Mouse (Mus musculus): ENCODE measurements around the gene Bcr. TPM values are rescaled to one million over a fixed set of nuclear protein-coding genes. Genes with fewer than 3 reads are reported as not detected.

Bcr gene
- total RNA-seq, 2 experiments from 2014 or later: 73.1 to 76.3 TPM

DNA sequence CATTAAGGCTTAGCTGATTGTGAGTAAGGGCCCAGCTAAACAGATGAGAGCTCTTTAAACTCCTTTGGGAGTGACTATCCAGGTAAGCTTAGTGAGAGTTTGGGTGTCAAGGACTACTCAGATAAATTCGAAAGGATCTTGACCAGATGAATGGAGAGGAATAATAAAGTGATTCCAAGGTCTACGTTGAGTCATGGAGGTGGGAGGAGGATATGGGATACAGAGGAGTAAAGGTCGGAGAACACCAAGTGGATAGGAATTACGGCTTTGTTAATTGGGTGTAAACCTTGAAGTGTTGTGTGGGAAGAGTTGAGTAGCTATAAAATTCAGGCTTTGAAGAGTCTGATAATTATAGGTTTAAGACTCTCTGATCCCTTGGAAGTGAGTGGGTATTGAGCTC is 145.8 kb downstream of the Bcr start:
- intact Hi-C loops (cut with DNase I): no loop called here
- no peak for DNase-seq (ENCODE audit: extremely low spot score in 1 of 2, low spot score in 2 of 2)

GRCm38 (mm10) chr10:75210841-75211240 is 150.4 kb downstream of the Bcr start:
- no peak for DNase-seq (ENCODE audit: extremely low spot score in 1 of 2, low spot score in 2 of 2)
- intact Hi-C loops (cut with DNase I): no loop called here

- intact Hi-C loops (cut with DNase I): no loop called here
- DNase-seq (ENCODE audit: extremely low spot score in 1 of 2, low spot score in 2 of 2): peak; percentile 95 to 98
Observed at GRCm38 (mm10) chr10:75211807-75212645, 151.6 kb downstream of the Bcr start, which contains the start of gene Specc1l. TSS of gene Specc1l (plus strand) at chr10:75212073.

GRCm38 (mm10) chr10:75212981-75213380 is 152.6 kb downstream of the Bcr start:
- peak; percentile 36 to 54 for DNase-seq (ENCODE audit: extremely low spot score in 1 of 2, low spot score in 2 of 2)

GRCm38 (mm10) chr10:75220722-75221121 is 160.3 kb downstream of the Bcr start:
- intact Hi-C loops (cut with DNase I): no loop called here
- no peak for DNase-seq (ENCODE audit: extremely low spot score in 1 of 2, low spot score in 2 of 2)

More at GRCm38 (mm10) chr10:75212981-75213380, 152.6 kb downstream of the Bcr start:
- intact Hi-C loops (cut with DNase I): no loop called here

DNA sequence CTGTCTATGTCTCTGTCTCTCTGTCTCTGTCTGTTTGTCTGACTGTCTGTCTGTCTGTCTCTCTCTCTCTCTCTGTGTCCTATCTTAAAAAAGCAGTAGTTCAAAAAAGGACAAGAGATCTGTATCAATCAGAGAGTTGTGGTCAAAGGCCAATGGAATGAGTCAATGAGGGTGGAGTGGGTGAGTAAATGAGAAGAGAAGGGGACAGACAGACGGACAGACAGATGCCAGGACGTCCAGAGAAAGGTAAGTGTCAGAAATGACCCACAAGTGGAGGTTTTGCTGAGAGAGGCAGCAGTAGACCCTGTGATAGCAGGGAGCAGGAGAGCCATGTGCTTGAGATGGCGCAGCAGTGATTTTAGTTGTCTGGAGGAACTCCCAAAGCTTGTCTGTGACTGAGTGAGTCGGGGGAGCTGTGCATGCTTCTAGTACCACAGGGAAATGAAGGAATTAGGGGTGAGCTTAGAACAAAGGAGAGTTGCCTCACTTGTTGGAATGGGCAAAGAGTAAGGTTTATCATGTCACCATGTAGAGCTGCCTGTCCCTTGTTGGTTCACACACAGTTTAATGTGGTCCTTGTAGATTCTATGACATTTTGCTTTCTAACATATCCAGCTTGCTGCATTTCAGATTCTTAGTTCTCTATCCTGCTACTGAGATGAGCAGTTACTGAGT is 161.7 kb downstream of the Bcr start:
- intact Hi-C loops (cut with DNase I): no loop called here
- no peak for DNase-seq (ENCODE audit: extremely low spot score in 1 of 2, low spot score in 2 of 2)

DNA sequence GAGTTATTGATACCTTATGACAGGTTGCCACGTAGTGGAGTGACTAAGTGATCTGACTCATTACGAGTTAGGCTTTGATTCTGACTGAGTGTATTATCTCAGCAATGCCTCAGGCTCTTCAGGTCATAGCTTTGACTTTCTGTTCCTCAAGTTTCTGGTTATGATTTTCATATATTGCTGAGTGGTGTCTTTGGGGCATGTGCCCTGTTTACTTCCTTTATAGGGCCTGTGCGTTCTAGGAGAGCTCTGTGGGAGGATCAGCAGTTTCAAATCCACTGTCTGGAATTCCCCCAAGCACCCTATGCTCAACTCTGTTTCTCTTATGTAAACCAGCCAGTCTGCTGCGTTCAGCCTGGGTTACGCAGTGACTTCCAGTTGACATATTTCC is 162.2 kb downstream of the Bcr start:
- intact Hi-C loops (cut with DNase I): no loop called here
- DNase-seq (ENCODE audit: extremely low spot score in 1 of 2, low spot score in 2 of 2): no peak

DNA sequence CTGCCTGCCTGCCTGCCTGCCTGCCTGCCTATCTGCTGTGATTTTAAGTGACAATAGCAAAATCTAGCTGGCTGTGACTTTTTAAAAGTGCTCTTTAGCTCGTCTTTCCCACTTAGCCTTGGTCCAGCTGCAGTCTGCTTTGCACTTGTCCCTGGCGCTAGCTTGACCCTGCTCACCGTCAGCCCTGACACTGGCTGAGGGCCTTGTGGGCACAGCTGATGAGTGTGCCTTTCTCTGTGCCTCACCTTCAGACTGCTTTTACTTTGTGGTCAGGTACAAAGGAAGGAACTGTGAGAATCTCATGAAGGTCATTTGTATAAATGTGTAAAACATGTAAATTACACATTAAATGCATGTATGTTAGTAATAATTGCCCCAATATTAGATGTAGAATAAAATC is 163.8 kb downstream of the Bcr start:
- DNase-seq (ENCODE audit: extremely low spot score in 1 of 2, low spot score in 2 of 2): no peak
- intact Hi-C loops (cut with DNase I): no loop called here

GRCm38 (mm10) chr10:75224630-75225029 is 164.2 kb downstream of the Bcr start:
- DNase-seq (ENCODE audit: extremely low spot score in 1 of 2, low spot score in 2 of 2): no peak
- intact Hi-C loops (cut with DNase I): no loop called here

DNA sequence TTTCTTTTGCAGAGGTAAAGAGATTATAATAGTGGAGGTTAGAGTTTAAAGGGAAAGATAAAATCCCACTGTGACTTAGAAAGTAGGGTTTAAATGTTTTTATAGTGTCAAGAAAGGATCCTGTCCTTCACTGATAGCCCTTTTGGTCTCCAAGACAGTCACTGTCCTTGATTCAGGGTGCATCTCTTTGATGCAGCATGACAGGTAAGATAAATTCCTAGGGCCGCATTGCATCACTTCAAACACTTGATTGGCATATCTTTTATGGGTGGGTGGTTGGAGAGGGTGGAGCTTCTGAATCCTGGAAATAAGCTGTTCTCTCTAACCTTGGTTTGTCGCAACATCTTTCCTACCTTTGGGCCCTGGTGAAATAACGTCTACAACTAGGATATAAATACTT is 167.0 kb downstream of the Bcr start:
- no peak for DNase-seq (ENCODE audit: extremely low spot score in 1 of 2, low spot score in 2 of 2)
- intact Hi-C loops (cut with DNase I): no loop called here

- intact Hi-C loops (cut with DNase I): no loop called here
- no peak for DNase-seq (ENCODE audit: extremely low spot score in 1 of 2, low spot score in 2 of 2)
Observed at GRCm38 (mm10) chr10:75230572-75230971, 170.2 kb downstream of the Bcr start.

DNA sequence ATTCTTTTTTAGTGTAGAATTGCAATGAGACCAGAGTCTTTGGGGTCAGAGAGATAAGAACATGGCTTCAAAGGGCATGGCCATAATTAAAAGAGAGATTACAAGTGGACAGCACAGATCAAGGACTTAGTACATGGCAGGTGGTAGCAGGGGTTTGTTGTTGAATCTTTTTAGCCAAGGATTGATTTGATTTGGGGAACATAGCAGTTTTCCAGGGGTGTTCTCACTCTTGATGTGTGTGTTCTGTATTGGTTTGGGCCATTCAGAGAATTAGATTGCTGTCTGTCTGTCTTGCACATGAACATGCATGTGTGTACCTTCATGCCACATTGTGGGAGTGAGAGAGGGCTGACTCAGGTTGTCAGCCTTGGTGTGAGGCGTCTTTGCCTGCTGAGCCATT is 171.5 kb downstream of the Bcr start:
- intact Hi-C loops (cut with DNase I): no loop called here
- DNase-seq (ENCODE audit: extremely low spot score in 1 of 2, low spot score in 2 of 2): no peak

- intact Hi-C loops (cut with DNase I): no loop called here
- no peak for DNase-seq (ENCODE audit: extremely low spot score in 1 of 2, low spot score in 2 of 2)
Observed at GRCm38 (mm10) chr10:75232612-75233155, 172.3 kb downstream of the Bcr start.

- no peak for DNase-seq (ENCODE audit: extremely low spot score in 1 of 2, low spot score in 2 of 2)
Observed at GRCm38 (mm10) chr10:75233489-75233888, 173.1 kb downstream of the Bcr start.

More at GRCm38 (mm10) chr10:75233489-75233888, 173.1 kb downstream of the Bcr start:
- intact Hi-C loops (cut with DNase I): no loop called here

Other genes starting within 250 kb of the Bcr start
- gene Gnaz, start 93.4 kb upstream of the Bcr start, total RNA-seq (2021): 100 to 1,000 TPM; 164 TPM
- gene Rsph14, start 28.0 kb upstream of the Bcr start, total RNA-seq (2021): under 1 TPM; 0.53 to 0.64 TPM
- gene Rab36, start 23.5 kb upstream of the Bcr start, total RNA-seq (2021): 10 to 100 TPM; 39.1 to 41.8 TPM
- 10 to 100 TPM; 44.2 to 46.6 TPM for gene Specc1l, start 151.5 kb downstream of the Bcr start, total RNA-seq (2021)